Mouse (Mus musculus): ENCODE results near the gene Pnliprp1. TPM values are rescaled to one million over a fixed set of nuclear protein-coding genes. Genes with fewer than 3 reads are reported as not detected.
A peak's percentile ranks its signal among the peaks of the same experiment; 100 is the strongest.

Pnliprp1 gene
- 0.20 TPM in 1 of 2 replicates, not detected in the other for polyA plus RNA-seq (2016; fragmentation: Nextera tagmentation; extraction: Ambion mirVana)

DNA sequence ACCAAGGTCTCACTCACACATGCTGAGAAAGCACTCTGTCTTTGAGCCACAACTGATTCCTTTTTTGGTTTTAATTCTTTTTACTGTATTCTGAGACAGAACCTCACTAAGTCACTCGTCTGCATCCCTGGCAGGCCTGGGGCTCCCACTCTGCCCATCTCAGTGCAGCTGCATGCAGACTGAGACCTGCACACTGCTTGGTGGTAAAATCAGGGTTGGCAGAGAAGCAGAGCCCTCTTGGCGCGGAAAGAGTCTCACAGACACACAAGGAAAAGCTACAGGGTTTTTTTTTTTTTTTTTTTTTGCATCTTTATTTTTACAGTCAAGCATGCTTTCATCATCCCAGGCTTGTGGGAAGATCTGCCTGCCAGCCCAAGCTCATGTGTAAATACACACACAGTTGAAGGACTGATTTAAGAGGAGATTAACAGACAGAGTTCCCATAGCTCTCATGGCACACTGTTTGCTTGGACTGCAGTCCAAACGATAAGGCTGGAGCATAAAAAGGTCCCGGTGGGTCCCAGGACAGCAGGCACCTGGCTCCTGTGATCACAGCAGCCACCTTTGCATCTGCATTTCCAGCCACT is at the start of gene Pnliprp1:
Gene Pnliprp1 (plus strand): TSS at position 443 of the 587 bp plus-strand sequence.
- H3K4me1 ChIP-seq: 0 out of 2 replicates have a peak, but pooled peaks cover 6% of the 10 kb centered on the region
- H3K4me2 ChIP-seq (replicated peaks): no peak within 1 kb of the TSS
- no peaks in the 10 kb centered on the region for H3K27me3 ChIP-seq
- no peak within 1 kb of the TSS for H3K9ac ChIP-seq
- no peak within 1 kb of the TSS for H3K4me3 ChIP-seq
- H3K36me3 ChIP-seq: no peaks in the 10 kb centered on the region
- 51% methylated on average over 5 of the region's 5 CpGs for WGBS
- no peaks in the 10 kb centered on the region for H3K9me3 ChIP-seq
- peak within 1 kb of the TSS; percentile 25; the same call in 1 of the 2 replicates for H3K27ac ChIP-seq
- ATAC-seq (ENCODE audit: insufficient number of reproducible peaks, insufficient read depth, low FRiP score, low TSS enrichment): no peak

DNA sequence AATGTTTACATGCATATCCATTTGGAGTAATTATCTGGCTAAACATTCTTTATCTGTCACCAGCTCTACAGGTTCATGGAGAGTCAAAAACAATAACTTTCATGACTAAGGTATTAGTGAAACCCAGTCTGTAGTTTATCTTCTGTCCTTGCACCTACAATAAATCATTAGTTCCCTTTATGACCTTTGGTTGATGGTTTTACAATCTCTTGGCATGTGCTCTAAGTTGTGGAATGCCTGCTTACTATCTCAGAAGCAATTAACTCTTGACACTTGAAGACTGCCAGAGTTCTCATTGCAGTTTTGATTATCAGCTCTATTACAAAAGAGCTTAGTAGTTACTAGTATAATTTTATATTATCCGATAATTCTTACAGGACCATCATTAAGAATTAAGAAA is 39.8 kb upstream of the Pnliprp1 start:
- 84% methylated on average over 1 of the region's 1 CpGs for WGBS
- Histone ChIP-seq H3K9ac (no peak overlapping the region), H3K27ac (no peak overlapping the region), H3K36me3 (no peaks in the 10 kb centered on the region), H3K9me3 (no peaks in the 10 kb centered on the region), H3K4me1 (0 out of 2 replicates have a peak, but pooled peaks cover 2% of the 10 kb centered on the region), H3K27me3 (no peaks in the 10 kb centered on the region), H3K4me3 (no peak overlapping the region), H3K4me2 (replicated peaks) (no peak overlapping the region)
- ATAC-seq (ENCODE audit: insufficient number of reproducible peaks, insufficient read depth, low FRiP score, low TSS enrichment): no peak

DNA sequence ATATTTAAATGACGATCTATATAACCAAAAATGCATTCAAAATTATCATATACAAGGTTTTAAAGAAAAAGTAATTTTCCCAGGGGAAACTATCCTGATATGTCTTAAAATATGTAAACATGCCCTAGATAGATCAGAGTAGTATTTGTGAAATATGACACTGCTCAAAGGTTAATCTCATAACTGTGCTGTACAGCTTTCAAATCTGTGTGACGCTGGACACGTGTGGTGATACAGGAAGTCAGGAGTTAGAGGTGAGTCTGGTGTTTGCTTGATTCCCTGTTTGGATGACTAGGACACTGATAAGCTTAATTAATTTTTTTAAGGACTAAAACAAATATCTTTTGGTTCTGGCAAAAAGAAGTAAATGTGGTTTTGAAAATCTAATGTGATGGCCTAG is 33.4 kb upstream of the Pnliprp1 start:
- H3K9ac ChIP-seq: no peak overlapping the region
- ATAC-seq (ENCODE audit: insufficient number of reproducible peaks, insufficient read depth, low FRiP score, low TSS enrichment): no peak
- 0 out of 2 replicates have a peak, but pooled peaks cover 2% of the 10 kb centered on the region for H3K4me1 ChIP-seq
- WGBS: 65% methylated on average over 3 of the region's 3 CpGs
- no peak overlapping the region for H3K4me2 ChIP-seq (replicated peaks)
- H3K27ac ChIP-seq: no peak overlapping the region
- H3K36me3 ChIP-seq: no peaks in the 10 kb centered on the region
- H3K27me3 ChIP-seq: no peaks in the 10 kb centered on the region
- no peaks in the 10 kb centered on the region for H3K9me3 ChIP-seq
- H3K4me3 ChIP-seq: no peak overlapping the region

DNA sequence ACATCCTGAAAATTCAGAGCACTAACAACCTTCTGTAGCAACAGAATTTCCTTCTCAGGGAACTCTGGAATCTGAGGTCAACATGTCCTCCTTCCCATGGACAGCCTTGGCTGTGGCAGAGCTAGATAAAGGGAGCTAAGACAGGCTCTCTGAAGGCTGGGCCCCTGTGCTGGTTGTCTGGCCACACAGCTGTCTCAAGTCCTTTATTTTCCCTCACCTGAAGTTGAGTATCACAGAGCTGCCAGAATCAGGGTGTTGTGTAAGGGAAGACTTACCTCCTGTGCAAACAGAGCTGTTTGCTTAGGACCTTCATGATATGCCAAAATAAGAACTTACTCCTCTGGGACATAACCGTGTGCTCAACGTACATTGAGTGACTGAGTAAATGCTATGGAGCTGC is 32.5 kb upstream of the Pnliprp1 start:
- no peak for ATAC-seq (ENCODE audit: insufficient number of reproducible peaks, insufficient read depth, low FRiP score, low TSS enrichment)
- Histone ChIP-seq H3K36me3 (no peaks in the 10 kb centered on the region), H3K4me1 (0 out of 2 replicates have a peak, but pooled peaks cover 2% of the 10 kb centered on the region), H3K27ac (no peak overlapping the region), H3K4me3 (no peak overlapping the region), H3K27me3 (no peaks in the 10 kb centered on the region), H3K9me3 (no peaks in the 10 kb centered on the region), H3K4me2 (replicated peaks) (no peak overlapping the region), H3K9ac (no peak overlapping the region)
- WGBS: 81% methylated on average over 2 of the region's 2 CpGs

DNA sequence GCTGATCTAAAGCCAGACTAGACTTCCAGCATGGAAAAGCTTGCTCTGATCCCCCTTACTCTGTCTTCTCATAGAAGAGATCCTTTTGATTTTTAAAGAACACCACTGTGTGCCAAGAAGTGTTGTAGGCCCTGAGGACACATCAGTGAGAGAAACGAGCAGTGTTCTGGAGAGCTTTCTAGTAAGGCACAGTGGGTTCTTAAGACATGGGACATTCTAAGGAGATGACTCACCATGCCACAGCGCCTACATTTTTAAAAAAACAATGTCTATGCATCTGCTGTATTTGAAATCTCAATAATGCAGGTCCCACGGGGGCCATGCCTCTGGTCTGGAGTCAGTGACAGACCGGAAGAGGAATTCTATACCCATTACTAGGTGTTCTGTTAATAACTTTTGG is 24.1 kb upstream of the Pnliprp1 start:
- Histone ChIP-seq H3K9me3 (no peaks in the 10 kb centered on the region), H3K4me2 (replicated peaks) (no peak overlapping the region), H3K27ac (no peak overlapping the region), H3K36me3 (no peaks in the 10 kb centered on the region), H3K9ac (no peak overlapping the region), H3K27me3 (no peaks in the 10 kb centered on the region), H3K4me1 (no peaks in the 10 kb centered on the region), H3K4me3 (no peak overlapping the region)
- 77% methylated on average over 4 of the region's 4 CpGs for WGBS
- no peak for ATAC-seq (ENCODE audit: insufficient number of reproducible peaks, insufficient read depth, low FRiP score, low TSS enrichment)

DNA sequence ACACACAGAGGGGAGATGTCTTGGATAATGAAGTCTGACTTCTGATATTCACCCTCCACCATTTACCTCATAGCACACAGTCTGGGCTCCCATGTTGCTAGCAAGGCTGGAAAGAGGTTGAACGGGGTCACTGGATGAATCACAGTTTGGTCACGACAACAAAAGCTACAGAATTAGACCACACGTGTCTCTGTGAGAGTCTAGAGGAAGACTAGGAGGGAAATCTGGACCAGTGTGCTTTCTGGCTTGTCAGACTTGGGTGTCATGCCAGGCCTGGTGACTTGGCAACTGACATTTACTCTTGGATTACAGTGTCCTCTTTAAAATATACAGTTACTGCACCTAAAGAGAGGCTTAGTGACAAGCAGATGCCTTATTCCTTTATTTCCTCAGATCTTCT is 20.1 kb upstream of the Pnliprp1 start:
- no peaks in the 10 kb centered on the region for H3K27me3 ChIP-seq
- no peaks in the 10 kb centered on the region for H3K4me1 ChIP-seq
- H3K27ac ChIP-seq: no peak overlapping the region
- no peaks in the 10 kb centered on the region for H3K36me3 ChIP-seq
- WGBS: 76% methylated on average over 3 of the region's 3 CpGs
- H3K9ac ChIP-seq: no peak overlapping the region
- no peaks in the 10 kb centered on the region for H3K9me3 ChIP-seq
- H3K4me3 ChIP-seq: no peak overlapping the region
- no peak for ATAC-seq (ENCODE audit: insufficient number of reproducible peaks, insufficient read depth, low FRiP score, low TSS enrichment)
- no peak overlapping the region for H3K4me2 ChIP-seq (replicated peaks)

DNA sequence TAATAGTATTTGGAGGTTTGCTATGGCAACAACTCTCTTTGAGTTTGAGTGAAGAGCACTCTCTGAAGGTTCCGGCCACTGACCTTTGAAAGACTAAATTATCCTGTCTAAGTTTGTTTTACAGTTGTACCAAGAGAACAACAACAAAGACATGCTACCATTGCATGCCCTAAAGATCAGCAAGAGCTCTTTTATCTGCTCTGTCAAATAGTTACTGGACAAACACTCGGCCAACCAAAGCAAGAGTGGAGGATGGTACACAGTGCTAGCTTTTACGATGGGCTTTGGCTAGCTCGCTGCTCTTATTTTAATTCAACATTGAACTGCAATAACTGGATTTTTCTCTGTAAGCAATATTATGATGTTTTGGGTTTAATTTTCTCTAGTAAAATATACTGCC is 10.8 kb upstream of the Pnliprp1 start:
- 89% methylated on average over 4 of the region's 4 CpGs for WGBS
- Histone ChIP-seq H3K36me3 (no peaks in the 10 kb centered on the region), H3K9me3 (no peaks in the 10 kb centered on the region), H3K27me3 (no peaks in the 10 kb centered on the region), H3K4me2 (replicated peaks) (no peak overlapping the region), H3K4me1 (no peaks in the 10 kb centered on the region), H3K27ac (no peak overlapping the region), H3K9ac (no peak overlapping the region), H3K4me3 (no peak overlapping the region)
- ATAC-seq (ENCODE audit: insufficient number of reproducible peaks, insufficient read depth, low FRiP score, low TSS enrichment): no peak

DNA sequence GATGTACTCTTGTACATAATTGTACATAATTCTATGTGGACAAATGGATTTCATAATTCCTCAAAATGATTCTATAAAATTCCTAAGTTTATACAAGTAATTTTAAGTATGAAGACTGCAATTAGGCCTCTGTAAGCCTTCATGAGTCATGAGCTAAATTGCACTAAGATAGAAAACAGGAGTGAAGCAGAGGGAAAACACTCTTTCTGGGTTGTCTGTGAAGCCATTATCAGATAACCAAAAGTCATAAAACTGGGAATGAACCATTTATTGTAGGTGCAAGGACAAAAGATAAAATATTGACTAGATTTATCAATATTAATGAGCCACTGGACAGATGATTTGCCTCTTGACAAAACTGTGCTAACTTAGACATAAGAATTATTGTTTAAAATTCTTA is 8.2 kb upstream of the Pnliprp1 start:
- Histone ChIP-seq H3K27me3 (no peaks in the 10 kb centered on the region), H3K36me3 (no peaks in the 10 kb centered on the region), H3K9me3 (no peaks in the 10 kb centered on the region), H3K4me2 (replicated peaks) (no peak overlapping the region), H3K4me1 (no peaks in the 10 kb centered on the region), H3K4me3 (no peak overlapping the region), H3K9ac (no peak overlapping the region), H3K27ac (no peak overlapping the region)
- no peak for ATAC-seq (ENCODE audit: insufficient number of reproducible peaks, insufficient read depth, low FRiP score, low TSS enrichment)

DNA sequence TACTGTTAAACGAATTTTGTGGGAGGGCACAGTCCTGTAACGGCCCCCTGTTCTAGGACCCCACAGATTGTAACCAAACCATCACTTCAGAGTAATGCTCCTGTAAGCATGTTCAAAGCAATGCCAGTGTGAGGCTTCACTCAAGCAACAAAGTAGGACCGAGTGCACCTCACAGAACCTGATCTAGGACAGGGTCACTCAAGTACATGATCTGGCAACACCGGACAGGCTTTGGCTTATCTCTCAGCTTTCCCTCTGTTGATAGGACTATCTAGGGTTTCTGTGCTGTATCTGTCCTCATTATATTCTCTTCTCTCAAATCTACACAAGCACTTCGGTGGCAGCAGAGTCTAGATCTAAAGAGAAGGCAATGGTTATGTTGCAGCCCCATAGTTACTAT is 2.1 kb upstream of the Pnliprp1 start:
- ATAC-seq (ENCODE audit: insufficient number of reproducible peaks, insufficient read depth, low FRiP score, low TSS enrichment): no peak
- Histone ChIP-seq H3K36me3 (no peaks in the 10 kb centered on the region), H3K9ac (no peak overlapping the region), H3K4me2 (replicated peaks) (no peak overlapping the region), H3K27ac (no peak overlapping the region), H3K4me3 (no peak overlapping the region), H3K27me3 (no peaks in the 10 kb centered on the region), H3K9me3 (no peaks in the 10 kb centered on the region), H3K4me1 (0 out of 2 replicates have a peak, but pooled peaks cover 6% of the 10 kb centered on the region)
- WGBS: 86% methylated on average over 5 of the region's 5 CpGs

DNA sequence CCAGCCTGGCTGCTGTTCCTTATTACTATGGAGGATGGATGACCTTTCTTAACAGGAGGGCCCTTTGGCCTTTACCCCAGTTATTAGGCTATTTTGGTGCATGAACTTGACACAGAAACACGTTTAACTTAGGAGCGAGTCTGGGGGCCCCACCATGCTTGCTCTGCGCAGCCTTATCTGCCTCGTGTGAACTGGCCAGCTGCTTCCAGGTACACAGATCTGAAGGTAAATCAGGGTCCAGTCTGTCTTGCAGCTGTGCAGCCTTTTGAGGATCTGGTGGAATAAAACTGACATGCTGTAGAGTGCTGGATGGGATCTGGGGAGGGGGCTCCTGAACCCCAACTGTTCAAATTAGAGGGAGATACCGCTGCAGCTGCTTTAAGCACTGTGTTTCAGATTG is 931 bp upstream of the Pnliprp1 start:
- Histone ChIP-seq H3K36me3 (no peaks in the 10 kb centered on the region), H3K9me3 (no peaks in the 10 kb centered on the region), H3K4me2 (replicated peaks) (no peak overlapping the region), H3K4me3 (no peak overlapping the region), H3K27ac (peak overlapping the region; percentile 25; the same call in 1 of the 2 replicates), H3K27me3 (no peaks in the 10 kb centered on the region), H3K9ac (no peak overlapping the region), H3K4me1 (0 out of 2 replicates have a peak, but pooled peaks cover 6% of the 10 kb centered on the region)
- WGBS: 62% methylated on average over 5 of the region's 5 CpGs
- ATAC-seq (ENCODE audit: insufficient number of reproducible peaks, insufficient read depth, low FRiP score, low TSS enrichment): no peak

DNA sequence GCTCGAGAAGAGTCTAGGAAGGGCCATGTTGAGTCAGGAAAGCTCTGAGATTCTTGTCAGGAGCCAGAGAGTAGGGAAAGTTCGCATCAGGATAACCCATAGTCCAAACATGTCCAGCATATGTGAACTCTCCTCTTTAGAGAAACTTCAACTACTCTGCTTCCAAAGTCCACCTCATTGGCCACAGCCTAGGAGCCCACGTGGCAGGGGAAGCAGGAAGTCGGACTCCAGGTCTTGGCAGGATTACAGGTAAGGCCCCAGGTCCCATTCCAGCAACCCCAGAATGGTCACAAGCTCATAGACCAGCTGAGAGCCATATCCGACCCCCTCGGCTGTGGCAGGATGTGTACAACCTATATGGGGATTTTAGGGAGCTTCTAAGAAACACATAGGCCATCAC is 4.5 kb downstream of the Pnliprp1 start:
- no peaks in the 10 kb centered on the region for H3K4me1 ChIP-seq
- no peaks in the 10 kb centered on the region for H3K36me3 ChIP-seq
- no peak for ATAC-seq (ENCODE audit: insufficient number of reproducible peaks, insufficient read depth, low FRiP score, low TSS enrichment)
- no peak overlapping the region for H3K27ac ChIP-seq
- no peak overlapping the region for H3K9ac ChIP-seq
- WGBS: 77% methylated on average over 6 of the region's 6 CpGs
- H3K27me3 ChIP-seq: no peaks in the 10 kb centered on the region
- H3K4me3 ChIP-seq: no peak overlapping the region
- no peaks in the 10 kb centered on the region for H3K9me3 ChIP-seq
- H3K4me2 ChIP-seq (replicated peaks): no peak overlapping the region

DNA sequence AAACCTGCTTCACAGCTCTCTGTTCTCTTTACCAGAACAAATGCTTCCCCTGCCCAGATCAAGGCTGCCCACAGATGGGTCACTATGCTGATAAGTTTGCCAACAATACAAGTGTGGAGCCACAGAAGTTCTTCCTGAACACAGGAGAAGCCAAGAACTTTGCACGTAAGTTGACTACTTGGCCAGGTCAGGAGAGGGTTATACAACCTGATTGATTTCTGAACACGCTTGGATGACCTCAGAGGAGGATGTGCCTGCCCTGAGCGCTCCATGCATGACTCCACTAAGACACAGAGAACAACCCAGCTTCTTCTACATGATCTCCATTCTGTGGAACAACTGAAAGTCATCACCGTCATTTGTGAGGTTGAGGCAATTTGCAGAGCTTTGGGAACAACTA is 9.4 kb downstream of the Pnliprp1 start:
- Histone ChIP-seq H3K36me3 (no peaks in the 10 kb centered on the region), H3K9ac (no peak overlapping the region), H3K4me3 (no peak overlapping the region), H3K27ac (no peak overlapping the region), H3K4me1 (no peaks in the 10 kb centered on the region), H3K27me3 (no peaks in the 10 kb centered on the region), H3K4me2 (replicated peaks) (no peak overlapping the region), H3K9me3 (no peaks in the 10 kb centered on the region)
- WGBS: 85% methylated on average over 4 of the region's 4 CpGs
- ATAC-seq (ENCODE audit: insufficient number of reproducible peaks, insufficient read depth, low FRiP score, low TSS enrichment): no peak
